Mouse (Mus musculus): Measurements from ENCODE around the gene Marf1. TPM values are rescaled to one million over a fixed set of nuclear protein-coding genes. Genes with fewer than 3 reads are reported as not detected.

The Marf1 gene
- polyA plus RNA-seq, 1 experiment from 2014 or later = 23.4 TPM

DNA sequence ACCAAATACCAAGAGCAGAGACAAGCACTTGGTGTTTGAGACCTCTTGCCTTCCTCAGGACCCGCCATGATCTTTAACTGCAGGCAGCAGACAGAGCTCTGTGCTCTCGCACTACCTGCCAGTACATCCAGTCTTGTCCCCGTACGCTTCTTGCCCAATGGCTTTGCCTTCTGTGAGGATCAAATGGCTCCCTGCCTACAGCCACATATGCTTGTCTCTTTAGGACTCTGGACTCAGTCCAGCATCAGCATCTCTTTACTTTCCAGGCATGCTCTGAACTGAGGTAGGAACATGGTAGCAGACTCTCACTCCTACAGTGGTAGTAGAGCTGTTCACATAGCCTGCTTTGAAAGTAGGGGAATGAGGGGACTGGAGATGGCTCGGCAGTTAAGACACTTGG, 42.2 kb downstream of the Marf1 start:
- CTCF ChIA-PET = interaction anchor here (1.7 kb wide), 1 partner anchor 9 kb away, joined by 6 read pairs; no protein-coding TSS in a partner anchor
- in situ Hi-C loops (cut with MboI; ENCODE audit: low pct_unique_long_range_greater_than_20kb) = loop anchor here (10.0 kb wide), 1 partner anchor 206 kb away; no protein-coding TSS in a partner anchor
- no peak for ATAC-seq

DNA sequence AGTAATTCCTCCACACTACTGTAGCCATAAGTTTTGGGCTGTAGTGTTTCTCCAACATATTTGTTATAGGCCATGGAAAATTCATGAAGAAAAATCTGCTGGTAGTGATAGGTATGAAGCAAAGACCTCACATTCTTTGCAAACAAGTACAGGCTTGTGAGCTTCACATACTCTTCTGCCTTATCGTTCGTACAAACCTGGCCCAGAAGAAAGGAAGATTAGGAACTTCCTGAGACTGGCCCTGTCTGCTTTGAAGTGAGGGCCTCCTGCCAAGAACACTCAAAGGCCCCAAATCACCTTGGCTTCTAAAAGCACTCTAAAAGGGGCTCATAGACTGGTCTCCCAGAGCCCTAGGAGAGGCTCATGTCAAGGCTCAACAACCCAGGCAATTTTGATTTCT, 45.9 kb downstream of the Marf1 start:
- TF ChIP-seq CTCF (IDR thresholded peaks at IDR 0.05) = no peak
- ChIA-PET POLR2A (no interaction called here), CTCF (no interaction called here)
- DNase-seq (ENCODE audit: low read depth, low spot score) = no peak
- ATAC-seq = no peak
- H3K27me3 ChIP-seq = no peaks in the 10 kb centered on the region
- in situ Hi-C loops (cut with MboI; ENCODE audit: low pct_unique_long_range_greater_than_20kb) = no loop called here

More for the DNA sequence above, 42.2 kb downstream of the Marf1 start:
- no peak for TF ChIP-seq CTCF (IDR thresholded peaks at IDR 0.05)
- no peak for DNase-seq (ENCODE audit: low read depth, low spot score)
- POLR2A ChIA-PET = no interaction called here
- H3K27me3 ChIP-seq = no peaks in the 10 kb centered on the region

DNA sequence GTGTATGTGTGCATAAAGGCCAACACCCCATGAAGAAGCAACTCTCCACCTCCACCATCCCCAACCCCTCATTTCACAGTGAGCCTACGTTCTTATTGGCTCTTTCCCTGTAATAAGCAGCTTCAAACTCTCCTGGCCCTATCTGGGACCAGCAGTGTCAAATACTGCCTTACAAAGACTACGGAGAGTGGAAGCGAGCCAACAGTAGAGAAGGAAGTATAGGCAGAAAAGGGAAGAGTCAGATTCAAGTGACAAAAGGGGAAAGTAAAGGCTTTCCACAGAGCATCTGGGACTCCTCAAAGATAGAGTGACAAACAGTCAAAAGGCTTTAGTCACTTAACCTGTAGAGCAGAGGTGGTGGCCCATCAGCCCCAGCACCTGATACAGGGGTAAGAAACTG, 50.4 kb downstream of the Marf1 start:
- in situ Hi-C loops (cut with MboI; ENCODE audit: low pct_unique_long_range_greater_than_20kb) = no loop called here
- CTCF ChIA-PET = interaction anchor here (1.3 kb wide), 1 partner anchor 11 kb away, joined by 3 read pairs; no protein-coding TSS in a partner anchor
- H3K27me3 ChIP-seq = no peaks in the 10 kb centered on the region
- TF ChIP-seq CTCF (IDR thresholded peaks at IDR 0.05) = no peak
- ATAC-seq (no peak), DNase-seq (ENCODE audit: low read depth, low spot score) (no peak)
- POLR2A ChIA-PET = no interaction called here

DNA sequence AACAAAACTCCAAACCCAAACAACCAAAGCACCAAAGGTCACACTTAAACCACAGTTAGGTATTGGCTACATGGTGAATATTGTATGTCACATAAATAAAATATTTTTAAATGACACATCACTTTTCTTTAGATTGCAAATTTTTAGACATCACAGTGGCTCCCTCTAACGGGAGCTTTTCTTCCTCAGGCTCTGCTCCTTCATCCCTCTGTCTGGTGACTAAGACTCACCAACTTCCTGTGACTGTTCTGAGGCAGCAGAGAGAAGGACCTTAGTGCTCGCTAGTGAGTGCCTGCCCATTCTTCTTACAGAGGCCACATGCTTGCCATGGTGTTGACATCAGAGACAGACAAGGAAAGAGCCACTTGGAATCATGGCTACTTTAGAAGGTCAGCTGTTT, 51.0 kb downstream of the Marf1 start:
- H3K27me3 ChIP-seq = no peaks in the 10 kb centered on the region
- ATAC-seq (no peak), DNase-seq (ENCODE audit: low read depth, low spot score) (no peak)
- in situ Hi-C loops (cut with MboI; ENCODE audit: low pct_unique_long_range_greater_than_20kb) = no loop called here
- ChIA-PET POLR2A (no interaction called here), CTCF (interaction anchor here (1.3 kb wide), 1 partner anchor 11 kb away, joined by 3 read pairs; no protein-coding TSS in a partner anchor)
- peak; percentile 40 for TF ChIP-seq CTCF (IDR thresholded peaks at IDR 0.05)

DNA sequence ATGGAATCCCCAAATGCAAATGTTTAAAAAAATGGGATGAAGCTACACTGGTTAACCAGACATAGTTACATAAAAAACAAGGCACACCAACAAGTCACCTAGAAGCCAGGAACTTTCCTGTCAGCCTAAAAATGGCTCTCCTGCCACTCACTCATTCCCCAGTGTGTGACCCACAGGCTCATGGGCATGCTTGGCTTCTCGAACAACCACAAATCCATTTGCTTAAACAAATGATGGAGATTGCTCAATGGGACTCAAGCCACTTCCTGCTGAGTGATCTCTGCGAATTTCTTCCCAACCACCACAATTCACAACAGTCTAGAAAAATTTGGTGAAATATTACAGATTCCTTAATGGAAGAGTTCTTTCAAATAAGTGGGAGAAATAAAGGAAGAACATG, 52.2 kb downstream of the Marf1 start:
- DNase-seq (ENCODE audit: low read depth, low spot score) (peak; percentile 22), ATAC-seq (no peak)
- CTCF ChIA-PET = no interaction called here
- no peak for TF ChIP-seq CTCF (IDR thresholded peaks at IDR 0.05)
- POLR2A ChIA-PET = no interaction called here
- in situ Hi-C loops (cut with MboI; ENCODE audit: low pct_unique_long_range_greater_than_20kb) = no loop called here
- no peaks in the 10 kb centered on the region for H3K27me3 ChIP-seq

DNA sequence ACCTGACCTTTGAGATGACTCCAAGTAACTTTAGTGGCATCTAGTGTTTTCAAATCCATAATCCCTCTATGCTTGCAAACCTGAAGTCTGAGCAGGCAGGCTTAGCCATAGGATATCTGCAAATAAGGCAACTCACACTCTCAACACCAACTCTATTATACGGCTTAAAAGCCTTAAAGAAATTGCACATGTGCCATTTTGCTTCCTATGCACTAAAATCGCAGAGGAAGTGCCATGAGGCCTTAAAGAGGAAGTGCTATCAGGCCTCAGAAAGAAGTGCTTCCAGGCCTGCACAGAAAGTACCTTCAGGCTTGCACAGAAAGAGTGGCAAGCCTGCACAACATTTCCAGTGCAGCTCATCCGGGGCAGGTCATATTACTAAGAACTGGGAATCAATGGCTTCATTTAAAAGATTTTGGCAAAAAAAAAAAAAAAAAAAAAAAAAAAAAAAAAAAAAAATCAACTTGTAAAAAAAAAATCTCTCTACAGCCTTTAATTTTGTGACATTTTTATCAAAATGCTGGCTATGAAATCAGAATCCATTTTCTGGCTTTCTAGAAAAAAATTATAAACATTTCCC, 53.4 kb downstream of the Marf1 start:
- no peak for ATAC-seq
- in situ Hi-C loops (cut with MboI; ENCODE audit: low pct_unique_long_range_greater_than_20kb) = no loop called here
- no peak for DNase-seq (ENCODE audit: low read depth, low spot score)
- ChIA-PET POLR2A (no interaction called here), CTCF (no interaction called here)
- no peaks in the 10 kb centered on the region for H3K27me3 ChIP-seq
- no peak for TF ChIP-seq CTCF (IDR thresholded peaks at IDR 0.05)

DNA sequence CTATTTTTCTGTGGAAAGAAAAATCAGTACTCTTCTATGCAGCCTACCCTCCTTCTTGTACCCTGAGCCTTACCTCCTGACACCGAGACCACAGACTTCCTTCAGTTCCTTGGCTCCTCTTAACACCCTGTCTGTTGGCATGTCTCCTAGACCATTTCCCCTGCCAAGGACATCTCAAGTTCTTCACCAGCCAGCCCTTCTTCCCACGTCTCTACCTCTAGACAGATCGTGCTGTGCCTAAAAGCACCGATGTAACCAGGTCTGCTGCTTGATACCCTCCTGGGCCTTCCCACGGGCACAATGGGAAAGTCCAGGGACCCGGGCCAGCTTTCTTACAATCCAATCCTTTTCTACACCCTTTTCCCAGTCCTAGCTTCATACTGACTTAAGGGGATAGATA, 57.3 kb downstream of the Marf1 start:
- POLR2A ChIA-PET = interaction anchor here (0.5 kb wide), 1 partner anchor 328 kb away, joined by 3 read pairs; no protein-coding TSS in a partner anchor
- in situ Hi-C loops (cut with MboI; ENCODE audit: low pct_unique_long_range_greater_than_20kb) = no loop called here

DNA sequence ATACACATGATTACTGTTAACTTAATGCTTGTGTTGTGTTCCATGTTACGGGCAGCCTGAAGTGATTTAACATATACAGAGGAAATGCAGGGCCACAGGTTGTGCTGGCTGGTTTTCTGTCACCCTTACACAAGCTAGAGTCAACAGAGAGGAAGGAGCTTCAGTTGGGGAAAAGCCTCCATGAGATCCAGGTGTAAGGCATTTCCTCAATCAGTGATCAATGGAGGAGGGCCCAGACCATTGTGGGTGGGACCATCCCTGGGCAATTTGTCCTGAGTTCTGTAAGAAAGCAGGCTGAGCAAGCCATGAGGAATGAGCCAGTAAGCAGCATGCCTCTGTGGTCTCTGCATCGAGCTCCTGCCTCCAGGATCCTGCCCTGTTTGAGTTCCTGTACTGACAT, 71.4 kb downstream of the Marf1 start:
- CTCF ChIA-PET = no interaction called here
- POLR2A ChIA-PET = interaction anchor here (1.1 kb wide), 1 partner anchor 13 kb away, joined by 4 read pairs; no protein-coding TSS in a partner anchor
- no peaks in the 10 kb centered on the region for H3K27me3 ChIP-seq
- DNase-seq (ENCODE audit: low read depth, low spot score) = no peak
- in situ Hi-C loops (cut with MboI; ENCODE audit: low pct_unique_long_range_greater_than_20kb) = no loop called here
- TF ChIP-seq CTCF (IDR thresholded peaks at IDR 0.05) = no peak
- no peak for ATAC-seq

More for the DNA sequence above, 57.3 kb downstream of the Marf1 start:
- ATAC-seq (no peak), DNase-seq (ENCODE audit: low read depth, low spot score) (no peak)
- H3K27me3 ChIP-seq = no peaks in the 10 kb centered on the region
- no peak for TF ChIP-seq CTCF (IDR thresholded peaks at IDR 0.05)
- CTCF ChIA-PET = no interaction called here

DNA sequence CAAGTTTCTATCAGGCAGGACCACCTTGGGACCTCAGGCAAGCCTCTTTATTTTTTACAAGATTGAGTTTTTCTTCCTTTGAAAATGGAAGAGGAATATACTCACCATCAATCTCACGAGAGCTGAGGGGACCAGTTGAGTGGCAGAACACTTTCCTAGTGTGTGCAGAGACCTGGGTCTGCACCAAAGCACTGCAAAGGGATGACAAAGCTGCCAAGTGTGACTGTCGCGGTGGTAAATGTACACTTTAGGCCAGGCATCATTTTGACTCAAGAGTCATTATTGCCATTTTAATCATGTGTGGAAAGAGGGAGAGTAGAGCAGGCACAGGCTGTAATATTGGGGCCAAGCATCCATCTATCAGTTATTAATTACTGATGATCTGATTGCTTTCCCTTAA, 73.9 kb downstream of the Marf1 start:
- in situ Hi-C loops (cut with MboI; ENCODE audit: low pct_unique_long_range_greater_than_20kb) = no loop called here
- no peaks in the 10 kb centered on the region for H3K27me3 ChIP-seq
- POLR2A ChIA-PET = no interaction called here
- CTCF ChIA-PET = no interaction called here
- TF ChIP-seq CTCF (IDR thresholded peaks at IDR 0.05) = no peak
- no peak for ATAC-seq
- DNase-seq (ENCODE audit: low read depth, low spot score) = no peak

DNA sequence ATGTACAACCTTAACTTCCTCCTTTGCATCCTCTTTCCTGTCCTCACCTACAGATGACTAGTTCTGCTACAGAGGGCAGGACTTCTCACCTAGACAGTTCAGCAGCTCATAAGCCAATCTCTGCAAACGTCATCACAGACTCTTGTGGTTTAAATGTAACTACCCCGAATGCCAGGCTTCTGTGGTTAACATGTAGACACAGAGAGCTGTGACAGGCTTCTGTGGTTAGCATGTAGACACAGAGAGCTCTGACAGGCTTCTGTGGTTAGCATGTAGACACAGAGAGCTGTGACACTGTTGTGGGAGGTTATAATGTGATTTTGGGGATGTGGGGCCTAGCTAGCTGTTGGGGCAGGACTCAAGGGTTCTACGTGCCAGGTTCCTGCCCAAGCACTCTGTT, 74.9 kb downstream of the Marf1 start:
- CTCF ChIA-PET = interaction anchor here (0.7 kb wide), 1 partner anchor 17 kb away, joined by 3 read pairs; no protein-coding TSS in a partner anchor
- in situ Hi-C loops (cut with MboI; ENCODE audit: low pct_unique_long_range_greater_than_20kb) = no loop called here
- no peak for ATAC-seq
- no peaks in the 10 kb centered on the region for H3K27me3 ChIP-seq
- POLR2A ChIA-PET = no interaction called here
- TF ChIP-seq CTCF (IDR thresholded peaks at IDR 0.05) = no peak
- no peak for DNase-seq (ENCODE audit: low read depth, low spot score)

DNA sequence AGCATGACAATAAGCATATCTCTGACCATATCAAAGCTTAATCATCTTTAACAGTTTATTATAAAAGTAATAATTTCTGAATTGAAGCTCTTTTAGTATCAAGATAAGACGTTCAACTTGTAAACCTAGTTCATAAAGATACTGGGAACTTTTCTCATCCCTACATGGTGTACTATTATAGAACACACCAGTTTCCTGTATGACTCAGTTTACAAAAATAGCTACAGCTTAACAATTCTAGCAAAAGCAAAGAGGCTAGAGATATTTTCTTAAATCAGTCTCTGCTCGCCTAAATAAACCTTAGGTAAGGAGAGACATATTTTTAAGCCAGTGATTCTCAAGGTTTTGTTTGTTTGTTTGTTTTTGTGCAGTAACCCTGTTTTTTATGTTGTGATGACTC, 80.2 kb downstream of the Marf1 start:
- CTCF ChIA-PET = no interaction called here
- in situ Hi-C loops (cut with MboI; ENCODE audit: low pct_unique_long_range_greater_than_20kb) = no loop called here
- H3K27me3 ChIP-seq = no peaks in the 10 kb centered on the region
- ATAC-seq (no peak), DNase-seq (ENCODE audit: low read depth, low spot score) (no peak)
- POLR2A ChIA-PET = no interaction called here
- no peak for TF ChIP-seq CTCF (IDR thresholded peaks at IDR 0.05)
